Mouse (Mus musculus) spleen, adult 2 months (tissue): ENCODE data around the gene Stum.

Source experiments
- CTCF ChIP-seq: fragments of 200-500 bp; IDR thresholded peaks from 2 replicates; pipeline ENCODE4 v1.5.1; 2011; ENCODE audit warnings: mild to moderate bottlenecking, inconsistent platforms; ENCODE audit not compliant: insufficient read depth, insufficient read length, insufficient replicate concordance; ENCODE audit errors: extremely low read depth
- POLR2A ChIP-seq: fragments of 200-500 bp; IDR thresholded peaks from 2 replicates; pipeline ENCODE4 v1.6.1; 2011; ENCODE audit warnings: low read depth, low read length, inconsistent platforms

- no peak for TF ChIP-seq CTCF
- TF ChIP-seq POLR2A = no peak
Observed at GRCm38 (mm10) chr1:180503484-180503883, 20.2 kb upstream of the Stum start.
